Mouse (Mus musculus): ENCODE data around the gene Eapp. TPM values are rescaled to one million over a fixed set of nuclear protein-coding genes. Genes with fewer than 3 reads are reported as not detected.
"Not testable (repeated sequence)": the region's sequence is repeated elsewhere in the genome, so short reads cannot be mapped to it uniquely, and the experiment has no call there.

Gene Eapp
- total RNA-seq, 2 experiments from 2014 or later: 25.3 to 29.0 TPM

DNA sequence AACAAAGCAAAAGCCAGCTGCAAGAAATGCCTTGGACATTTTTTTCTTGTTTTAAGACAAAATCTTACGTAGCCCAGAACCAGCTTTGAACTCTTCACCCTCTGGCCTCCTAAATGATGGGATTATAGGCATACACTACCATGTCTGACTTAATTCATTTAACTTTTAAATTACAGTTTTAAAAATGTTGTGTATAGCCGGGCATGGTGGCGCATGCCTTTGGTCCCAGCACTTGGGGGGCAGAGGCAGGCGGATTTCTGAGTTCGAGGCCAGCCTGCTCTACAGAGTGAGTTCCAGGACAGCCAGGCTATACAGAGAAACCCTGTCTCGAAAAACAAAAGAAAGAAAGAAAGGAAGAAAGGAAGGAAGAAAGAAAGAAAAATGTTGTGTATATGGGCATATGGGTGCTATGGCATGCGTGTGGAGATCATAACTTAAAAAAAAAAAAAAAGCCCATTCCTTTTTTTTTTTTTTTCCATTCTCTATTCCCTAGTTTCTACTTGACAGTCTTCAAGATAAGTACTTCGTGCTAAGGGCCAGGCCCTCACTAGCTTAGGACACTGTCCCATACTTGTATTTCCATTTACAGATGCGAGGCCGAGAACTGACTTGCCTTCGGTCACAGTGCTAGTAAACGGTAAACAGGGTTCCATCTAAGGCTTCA is 718 bp downstream of the Eapp start:
- intact Hi-C loops (cut with DNase I): no loop called here
- DNase-seq: no peak

GRCm38 (mm10) chr12:54689082-54689481 is 6.6 kb downstream of the Eapp start:
- no peak for DNase-seq
- intact Hi-C loops (cut with DNase I): no loop called here

DNA sequence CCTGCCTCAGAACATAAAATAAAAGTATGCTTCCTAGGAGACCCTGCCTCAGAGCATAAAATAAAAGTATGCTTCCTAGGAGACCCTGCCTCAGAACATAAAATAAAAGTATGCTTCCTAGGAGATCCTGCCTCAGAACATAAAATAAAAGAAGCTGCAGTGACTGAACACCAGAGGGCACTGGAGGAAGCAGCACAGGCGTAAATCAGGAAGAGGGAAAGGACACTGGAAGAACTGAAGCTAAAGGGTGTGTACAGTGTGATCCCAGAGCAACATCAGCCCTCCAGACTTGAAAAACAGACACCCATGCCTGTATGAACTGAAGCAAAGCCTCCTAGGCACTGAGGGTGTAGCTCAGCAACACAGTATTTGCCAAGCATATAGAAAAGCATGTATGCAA is 12.5 kb downstream of the Eapp start:
- intact Hi-C loops (cut with DNase I): no loop called here
- peak in 1 of 2 experiments; percentile 15 for DNase-seq

DNA sequence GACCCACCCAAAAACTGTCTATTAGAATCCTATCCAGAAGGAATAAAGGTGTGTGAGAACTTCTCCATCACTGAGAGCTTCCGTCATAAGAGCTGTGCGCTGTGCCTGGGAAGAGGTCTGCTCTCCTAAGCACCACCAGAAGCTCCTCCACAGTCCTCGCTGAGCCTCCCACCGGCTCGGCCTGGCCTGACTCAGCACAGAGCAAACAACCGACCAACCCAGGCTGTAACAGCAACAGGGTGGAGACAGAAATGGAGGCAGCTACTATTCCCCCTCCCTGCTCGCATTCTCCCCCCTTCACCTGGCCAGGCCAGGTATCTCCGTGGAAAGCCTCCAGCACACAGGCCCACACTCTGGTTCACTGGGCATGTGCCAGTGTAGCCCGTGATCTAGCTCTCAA is 19.0 kb downstream of the Eapp start:
- no peak for DNase-seq
- intact Hi-C loops (cut with DNase I): no loop called here

GRCm38 (mm10) chr12:54675396-54675795 is 20.3 kb downstream of the Eapp start:
- no peak for DNase-seq
- intact Hi-C loops (cut with DNase I): no loop called here

GRCm38 (mm10) chr12:54671262-54671661 is 24.4 kb downstream of the Eapp start:
- no peak for DNase-seq
- intact Hi-C loops (cut with DNase I): no loop called here

DNA sequence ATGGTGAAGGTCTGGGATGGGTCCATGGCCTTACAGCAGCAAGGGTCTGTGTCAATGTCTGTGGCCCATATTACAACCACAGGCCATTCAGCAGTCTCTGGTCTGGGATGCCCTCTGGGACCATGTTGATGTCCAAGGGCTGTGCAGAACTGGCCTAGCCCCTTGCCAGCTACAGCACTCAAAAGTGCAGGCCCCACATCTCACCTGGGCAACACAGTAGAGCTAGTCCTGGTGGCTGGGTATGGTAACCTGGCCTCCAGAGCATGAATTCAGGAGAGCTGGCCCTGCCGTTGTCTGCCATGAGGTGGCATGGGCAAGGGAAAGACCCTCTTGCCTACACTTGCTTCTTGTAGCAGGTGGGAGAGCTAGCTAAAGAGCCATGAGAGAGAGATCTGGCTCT is 27.6 kb downstream of the Eapp start:
- DNase-seq: no peak
- intact Hi-C loops (cut with DNase I): no loop called here

GRCm38 (mm10) chr12:54665526-54665925 is 30.2 kb downstream of the Eapp start:
- no peak for DNase-seq
- intact Hi-C loops (cut with DNase I): no loop called here

GRCm38 (mm10) chr12:54661470-54661869 is 34.2 kb downstream of the Eapp start:
- intact Hi-C loops (cut with DNase I); DNase-seq: not testable (repeated sequence)

DNA sequence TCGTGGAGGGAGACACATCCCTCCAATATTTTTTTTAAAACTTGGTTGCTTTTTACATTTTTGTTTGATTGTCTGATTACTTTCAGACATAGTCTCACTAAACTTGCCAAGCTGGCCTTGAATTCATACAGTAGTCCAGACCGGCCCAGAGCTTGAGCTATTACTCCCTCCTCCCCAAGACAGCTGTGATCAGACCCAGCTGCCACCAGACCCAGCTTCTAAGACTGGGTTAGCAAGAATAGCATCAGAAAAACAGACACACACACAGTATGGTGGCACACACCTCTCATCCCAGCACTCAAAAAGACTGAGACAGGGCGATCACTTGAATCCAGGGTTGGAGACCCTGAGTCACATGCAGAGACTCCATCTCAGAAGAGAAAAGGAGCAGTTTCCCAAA is 35.8 kb downstream of the Eapp start:
- intact Hi-C loops (cut with DNase I): no loop called here
- DNase-seq: peak in 1 of 2 experiments; percentile 32

- intact Hi-C loops (cut with DNase I): no loop called here
- no peak for DNase-seq
Observed at GRCm38 (mm10) chr12:54658425-54659092, 37.1 kb downstream of the Eapp start.

- intact Hi-C loops (cut with DNase I): no loop called here
- DNase-seq: no peak
Observed at GRCm38 (mm10) chr12:54657951-54658350, 37.7 kb downstream of the Eapp start.

DNA sequence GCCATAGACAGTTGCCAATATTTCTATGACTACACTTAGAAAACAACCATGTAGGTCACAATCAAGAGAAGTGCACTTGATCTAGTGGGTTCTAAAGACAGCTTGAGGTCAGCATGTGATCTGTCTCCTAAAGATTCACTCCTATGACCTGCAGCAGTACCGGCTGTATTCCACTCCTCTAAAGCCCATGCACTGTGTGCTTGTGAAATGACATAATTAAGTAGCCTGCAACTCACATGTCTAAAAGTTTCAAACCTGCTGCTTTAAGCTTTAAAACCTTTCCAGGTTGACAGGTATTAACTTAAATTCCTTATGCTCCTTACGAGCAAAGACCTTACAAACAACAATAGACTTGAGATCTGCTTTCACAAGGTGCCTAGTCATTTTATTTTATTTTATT is 38.5 kb downstream of the Eapp start:
- DNase-seq: no peak
- intact Hi-C loops (cut with DNase I): no loop called here

- DNase-seq: peak; percentile 97 to 98
- intact Hi-C loops (cut with DNase I): no loop called here
Observed at GRCm38 (mm10) chr12:54656396-54657171, 39.1 kb downstream of the Eapp start, which contains the start of gene Sptssa. Gene Sptssa, minus strand, starts transcription at chr12:54656573.

- intact Hi-C loops (cut with DNase I): no loop called here
- DNase-seq: no peak
Observed at GRCm38 (mm10) chr12:54656039-54656395, 39.7 kb downstream of the Eapp start.

DNA sequence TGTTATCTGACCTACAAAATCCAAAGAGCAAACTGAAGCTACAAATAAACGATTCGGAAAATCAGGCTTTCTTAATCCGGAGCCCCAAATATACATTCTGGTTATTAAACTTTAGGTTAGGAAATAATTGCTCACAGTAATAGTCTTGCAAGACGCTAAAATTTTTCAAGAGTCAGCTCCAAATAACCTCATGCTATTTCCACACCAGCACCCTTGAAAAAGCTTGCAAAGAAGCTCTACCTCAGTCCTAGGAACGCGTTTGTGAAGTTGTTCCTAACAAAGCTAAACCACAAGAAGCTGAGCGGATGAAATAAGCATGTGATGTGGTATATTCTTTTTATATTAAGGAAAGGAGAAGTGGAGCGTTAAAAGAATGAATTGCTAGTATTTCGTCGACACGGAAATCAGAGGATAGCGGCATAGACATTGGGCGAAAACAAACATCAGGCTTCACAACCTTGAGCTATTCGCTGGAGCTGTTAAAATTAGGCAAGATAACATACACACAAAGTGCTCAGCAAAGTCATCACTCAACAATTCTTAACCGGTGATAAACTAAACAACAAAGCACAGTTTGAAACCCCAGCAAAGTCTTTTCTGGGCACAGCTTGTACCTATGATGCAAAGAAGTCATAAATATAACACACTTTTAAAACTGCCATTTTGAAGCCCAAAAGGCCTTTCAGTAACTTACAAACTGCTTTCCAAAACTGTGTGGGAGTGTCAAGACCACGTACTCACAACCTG is 40.2 kb downstream of the Eapp start:
- DNase-seq: no peak
- intact Hi-C loops (cut with DNase I): no loop called here

GRCm38 (mm10) chr12:54654741-54655140 is 41.0 kb downstream of the Eapp start:
- no peak for DNase-seq
- intact Hi-C loops (cut with DNase I): no loop called here

DNA sequence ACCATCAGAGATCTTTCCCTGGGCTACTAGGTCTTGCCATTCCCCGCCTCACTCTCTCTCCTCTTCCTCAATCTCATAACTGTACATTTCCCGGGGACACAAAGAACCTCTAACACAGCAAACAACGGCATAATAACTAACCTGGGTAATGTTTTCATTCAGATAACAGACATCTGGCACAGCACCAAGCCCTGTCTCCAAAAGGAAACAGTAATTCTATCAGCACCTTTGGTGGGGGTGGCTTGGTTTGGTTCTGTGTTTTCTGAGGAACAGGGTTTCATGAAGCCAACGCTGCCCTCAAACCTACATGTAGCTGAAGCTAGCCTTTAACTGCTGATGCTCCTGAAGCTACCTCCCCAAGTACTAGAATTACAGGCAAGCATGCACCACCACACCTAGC is 41.6 kb downstream of the Eapp start:
- intact Hi-C loops (cut with DNase I): no loop called here
- peak in 1 of 2 experiments; percentile 29 for DNase-seq

GRCm38 (mm10) chr12:54652346-54652745 is 43.4 kb downstream of the Eapp start:
- no peak for DNase-seq
- intact Hi-C loops (cut with DNase I): no loop called here

- no peak for DNase-seq
- intact Hi-C loops (cut with DNase I): no loop called here
Observed at GRCm38 (mm10) chr12:54651820-54652219, 43.9 kb downstream of the Eapp start.

- DNase-seq: no peak
- intact Hi-C loops (cut with DNase I): no loop called here
Observed at GRCm38 (mm10) chr12:54651158-54651557, 44.5 kb downstream of the Eapp start.

Data from heart, postnatal 14 days (tissue).